Mouse (Mus musculus) small intestine, adult 2 months (tissue): Measurements from ENCODE around the gene Med24. TPM values are rescaled to one million over a fixed set of nuclear protein-coding genes. Genes with fewer than 3 reads are reported as not detected.
A peak's percentile ranks its signal among the peaks of the same experiment; 100 is the strongest.
"Not testable (repeated sequence)": the region's sequence is repeated elsewhere in the genome, so short reads cannot be mapped to it uniquely, and the experiment has no call there.

ENCODE experiments used
- H3K27ac ChIP-seq: fragments of 200-500 bp; 2 replicates; pipeline ENCODE4 v1.5.1; 2012; ENCODE audit warnings: low read depth, low read length, control low read depth, inconsistent platforms; ENCODE audit not compliant: insufficient read depth
- H3K27me3 ChIP-seq: fragments of 200-500 bp; 2 replicates; pipeline ENCODE4 v1.6.1; 2012; ENCODE audit warnings: mild to moderate bottlenecking, moderate library complexity, low read length, inconsistent platforms; ENCODE audit not compliant: control insufficient read depth, insufficient read depth
- H3K36me3 ChIP-seq: fragments of 200-500 bp; 2 replicates; pipeline ENCODE4 v1.6.1; 2012; ENCODE audit warnings: mild to moderate bottlenecking, low read length, control low read depth, inconsistent platforms; ENCODE audit not compliant: control insufficient read depth, insufficient read depth
- H3K4me1 ChIP-seq: fragments of 200-500 bp; 2 replicates; pipeline ENCODE4 v1.6.1; 2012; ENCODE audit warnings: low read length, inconsistent platforms, mixed read lengths; ENCODE audit not compliant: control insufficient read depth, insufficient read depth, insufficient read length
- H3K4me3 ChIP-seq: fragments of 200-500 bp; 2 replicates; pipeline ENCODE4 v1.5.1; 2012; ENCODE audit warnings: low read depth, mild to moderate bottlenecking, control low read depth, inconsistent platforms, low read length, moderate library complexity
- CTCF ChIP-seq: fragments of 200-500 bp; IDR thresholded peaks from 2 replicates; pipeline ENCODE4 v1.5.1; 2012; ENCODE audit warnings: low read depth, mild to moderate bottlenecking, control low read depth, inconsistent platforms, low read length, moderate library complexity, mixed read lengths; ENCODE audit not compliant: insufficient replicate concordance, insufficient read length; ENCODE audit errors: extremely low read depth
- POLR2A ChIP-seq: fragments of 200-500 bp; IDR thresholded peaks from 2 replicates; pipeline ENCODE4 v1.6.1; 2012; ENCODE audit warnings: low read depth, mild to moderate bottlenecking, control low read depth, inconsistent platforms, low read length, moderate library complexity
- WGBS: fragments of 180-500 bp; shearing (Covaris S2); methylation state at CpG from one replicate; pipeline ENCODE4 v1.1.7; 2018; 5-methylcytosine and 5-hydroxymethylcytosine counted together
- polyA plus RNA-seq: library from polyadenylated mRNA; depleted of rRNA; stranded (reverse); fragments of >200 nt; gene quantifications from 2 replicates; pipeline ENCODE4 v1.2.3, GENCODE M21; 2012

The Med24 gene
- polyA plus RNA-seq, 1 experiment = 49.5 TPM

GRCm38 (mm10) chr11:98681786-98682745 is 47.2 kb downstream of the Med24 start, which contains the start of gene Psmd3:
TSS of gene Psmd3 (plus strand) at chr11:98682554.
- H3K4me1 ChIP-seq = peaks cover 3% of the 10 kb centered on the region; the same call in 1 of the 2 replicates
- peak within 1 kb of the TSS; percentile 84 for H3K4me3 ChIP-seq
- H3K27ac ChIP-seq = peak within 1 kb of the TSS; percentile 63
- H3K36me3 ChIP-seq = peaks cover 13% of the 10 kb centered on the region
- no peaks in the 10 kb centered on the region for H3K27me3 ChIP-seq
- WGBS = 4% methylated on average over 45 of the region's 45 CpGs
- TF ChIP-seq POLR2A (peak; percentile 89), CTCF (0 out of 2 replicates have a peak, but pooled peaks have one; percentile 3)

GRCm38 (mm10) chr11:98681186-98681585 is 48.0 kb downstream of the Med24 start:
- peaks cover 9% of the 10 kb centered on the region for H3K36me3 ChIP-seq
- peaks cover 3% of the 10 kb centered on the region; the same call in 1 of the 2 replicates for H3K4me1 ChIP-seq
- H3K27me3 ChIP-seq = no peaks in the 10 kb centered on the region
- no peak overlapping the region for H3K27ac ChIP-seq
- WGBS = 73% methylated on average over 4 of the region's 4 CpGs
- TF ChIP-seq CTCF (no peak), POLR2A (no peak)
- H3K4me3 ChIP-seq = no peak overlapping the region

GRCm38 (mm10) chr11:98680595-98680994 is 48.6 kb downstream of the Med24 start:
- H3K27me3 ChIP-seq, H3K4me1 ChIP-seq, H3K27ac ChIP-seq, H3K36me3 ChIP-seq, H3K4me3 ChIP-seq: not testable (repeated sequence)
- 89% methylated on average over 4 of the region's 4 CpGs for WGBS

- Histone ChIP-seq H3K4me3 (no peak overlapping the region), H3K36me3 (no peaks in the 10 kb centered on the region), H3K27ac (no peak overlapping the region), H3K4me1 (no peaks in the 10 kb centered on the region), H3K27me3 (no peaks in the 10 kb centered on the region)
- WGBS = 92% methylated on average over 1 of the region's 1 CpGs
- no peak for TF ChIP-seq POLR2A
- TF ChIP-seq CTCF = no peak
Measured at GRCm38 (mm10) chr11:98680023-98680422, 49.2 kb downstream of the Med24 start.

GRCm38 (mm10) chr11:98675829-98676363 is 53.3 kb downstream of the Med24 start:
- Histone ChIP-seq H3K4me1 (no peaks in the 10 kb centered on the region), H3K27ac (no peak overlapping the region), H3K36me3 (no peaks in the 10 kb centered on the region), H3K27me3 (no peaks in the 10 kb centered on the region), H3K4me3 (no peak overlapping the region)
- TF ChIP-seq CTCF = no peak
- no peak for TF ChIP-seq POLR2A
- 30% methylated on average over 7 of the region's 7 CpGs for WGBS

- H3K36me3 ChIP-seq, H3K27ac ChIP-seq, H3K4me3 ChIP-seq, H3K4me1 ChIP-seq, H3K27me3 ChIP-seq: not testable (repeated sequence)
- WGBS = under 1% methylated on average over 7 of the region's 7 CpGs
- peak; percentile 34; the same call in 1 of the 2 replicates for TF ChIP-seq CTCF
Measured at GRCm38 (mm10) chr11:98673136-98673535, 56.1 kb downstream of the Med24 start.

GRCm38 (mm10) chr11:98672482-98672881 is 56.8 kb downstream of the Med24 start:
- no peak overlapping the region for H3K27ac ChIP-seq
- no peaks in the 10 kb centered on the region for H3K36me3 ChIP-seq
- H3K4me3 ChIP-seq = no peak overlapping the region
- 74% methylated on average over 5 of the region's 5 CpGs for WGBS
- TF ChIP-seq POLR2A (no peak), CTCF (no peak)
- H3K27me3 ChIP-seq = no peaks in the 10 kb centered on the region
- no peaks in the 10 kb centered on the region for H3K4me1 ChIP-seq
